Comparison of ENCODE assay signal across 8 mouse cellular contexts in genomic region chr1:74285212-74286010, GRCm38 (mm10). TPM values are rescaled to one million over a fixed set of nuclear protein-coding genes. Genes with fewer than 3 reads are reported as not detected.
DNase-seq lines count a peak whose midpoint lies in the region; ATAC-seq and TF ChIP-seq lines count a peak whose summit lies in the region.

No protein-coding gene starts in this region.

- H3K9ac ChIP-seq in hindbrain, embryonic 13.5 days = peak overlapping the region; percentile 79
- peak overlapping the region; percentile 56 for H3K9ac ChIP-seq in midbrain, embryonic 15.5 days

- peak overlapping the region; percentile 77 for H3K4me2 ChIP-seq in hindbrain, embryonic 13.5 days
- H3K4me2 ChIP-seq in midbrain, embryonic 15.5 days = peak overlapping the region; percentile 74

- TF ChIP-seq CTCF in gastrocnemius, adult 2 months (IDR thresholded peaks at IDR 0.05) = no peak
- TF ChIP-seq CTCF in thymus, adult 2 months (IDR thresholded peaks at IDR 0.05; ENCODE audit: borderline replicate concordance, control insufficient read depth, extremely low read depth, insufficient read depth, low read length, poor library complexity) = no peak

- no peak for DNase-seq in gastrocnemius, adult 2 months
- DNase-seq in gastrocnemius, postnatal 25 days = no peak
- no peak for DNase-seq in thymus, adult 2 months
- DNase-seq in thymus, postnatal 10 days (ENCODE audit: low spot score in 2 of 2) = no peak
- no peak for DNase-seq in layer of hippocampus, postnatal 36 days
- no peak for DNase-seq in gastrocnemius, postnatal 14 days

- H3K36me3 ChIP-seq in thymus, adult 2 months (ENCODE audit: control insufficient read depth, insufficient read depth, low read length) = no peaks in the 10 kb centered on the region
- peaks cover 44% of the 10 kb centered on the region for H3K36me3 ChIP-seq in hindbrain, embryonic 13.5 days
- peaks cover 21% of the 10 kb centered on the region for H3K36me3 ChIP-seq in midbrain, embryonic 15.5 days (replicated peaks)

- intact Hi-C loops in gastrocnemius, adult 2 months (cut with DNase I) = loop anchor here (2.0 to 10.0 kb wide), 3 partner anchors 49 to 299 kb away; partner anchors contain the start of genes Arpc2, Bcs1l and Zfp142
- intact Hi-C loops in gastrocnemius, postnatal 14 days (cut with DNase I; ENCODE audit: low total_unique reads) = loop anchor here (10.0 kb wide), 1 partner anchor 169 kb away; no protein-coding TSS in a partner anchor

- peaks cover 9% of the 10 kb centered on the region for H3K4me1 ChIP-seq in thymus, adult 2 months (replicated peaks; ENCODE audit: control insufficient read depth, insufficient read depth, low read length)
- peaks cover 44% of the 10 kb centered on the region for H3K4me1 ChIP-seq in hindbrain, embryonic 13.5 days (replicated peaks)
- H3K4me1 ChIP-seq in midbrain, embryonic 15.5 days = peaks cover 23% of the 10 kb centered on the region

- 7% methylated on average over 23 of the region's 23 CpGs for WGBS in thymus, adult 2 months
- WGBS in hindbrain, embryonic 13.5 days = 4% methylated on average over 23 of the region's 23 CpGs
- 4% methylated on average over 23 of the region's 23 CpGs for WGBS in midbrain, embryonic 15.5 days

- TF ChIP-seq POLR2A in thymus, adult 2 months (IDR thresholded peaks at IDR 0.05; ENCODE audit: control insufficient read depth, extremely low read depth, insufficient read depth, low read length, poor library complexity) = no peak

- no peaks in the 10 kb centered on the region for H3K27me3 ChIP-seq in thymus, adult 2 months (ENCODE audit: control insufficient read depth, insufficient read depth, low read length)
- H3K27me3 ChIP-seq in hindbrain, embryonic 13.5 days = no peaks in the 10 kb centered on the region
- H3K27me3 ChIP-seq in midbrain, embryonic 15.5 days (replicated peaks) = no peaks in the 10 kb centered on the region

- no peaks in the 10 kb centered on the region for H3K9me3 ChIP-seq in hindbrain, embryonic 13.5 days
- H3K9me3 ChIP-seq in midbrain, embryonic 15.5 days = no peaks in the 10 kb centered on the region

- H3K4me3 ChIP-seq in gastrocnemius, adult 2 months = peak overlapping the region; percentile 79
- H3K4me3 ChIP-seq in thymus, adult 2 months (ENCODE audit: control insufficient read depth, insufficient read depth, low read length) = peak overlapping the region; percentile 59
- H3K4me3 ChIP-seq in hindbrain, embryonic 13.5 days = peak overlapping the region; percentile 78
- peak overlapping the region; percentile 95 for H3K4me3 ChIP-seq in midbrain, embryonic 15.5 days

- no peak for ATAC-seq in hindbrain, embryonic 13.5 days (ENCODE audit: low FRiP score)
- ATAC-seq in midbrain, embryonic 15.5 days (replicated peaks) = no peak; the same call in 1 of the 2 replicates

- H3K27ac ChIP-seq in gastrocnemius, adult 2 months = peak overlapping the region; percentile 79
- no peak overlapping the region for H3K27ac ChIP-seq in thymus, adult 2 months (ENCODE audit: control insufficient read depth, insufficient read depth, low read length)
- peak overlapping the region; percentile 68 for H3K27ac ChIP-seq in hindbrain, embryonic 13.5 days
- H3K27ac ChIP-seq in midbrain, embryonic 15.5 days = peak overlapping the region; percentile 18; the same call in 1 of the 2 replicates

RNA-seq across cellular contexts. Expression of gene Pnkd, which starts 0.7 kb away (rescaled TPM):
- total RNA-seq in gastrocnemius, adult 2 months (2021) = 10 to 100 TPM; 45.4 to 70.5 TPM
- 10 to 100 TPM; 56.7 to 58.0 TPM for total RNA-seq in gastrocnemius, postnatal 25 days (2021)
- polyA plus RNA-seq in thymus, adult 2 months (2012; rRNA removed) = 41.1 and 50.1 TPM in 2 replicates
- polyA plus RNA-seq in hindbrain, embryonic 13.5 days (2015; fragmentation: Nextera tagmentation; extraction: Ambion mirVana) = 98.2 and 102 TPM in 2 replicates
- polyA plus RNA-seq in midbrain, embryonic 15.5 days (2015; fragmentation: Nextera tagmentation; extraction: Ambion mirVana) = 114 and 117 TPM in 2 replicates
- total RNA-seq in layer of hippocampus, postnatal 36 days (2021) = 100 to 1,000 TPM; 168 to 188 TPM
- 10 to 100 TPM; 59.8 to 72.1 TPM for total RNA-seq in gastrocnemius, postnatal 14 days (2021)

RNA-seq across cellular contexts. Expression of gene Aamp, which starts 0.9 kb away (rescaled TPM):
- 10 to 100 TPM; 69.4 to 76.1 TPM for total RNA-seq in gastrocnemius, adult 2 months (2021)
- 10 to 100 TPM; 63.6 to 65.8 TPM for total RNA-seq in gastrocnemius, postnatal 25 days (2021)
- 183 and 201 TPM in 2 replicates for polyA plus RNA-seq in thymus, adult 2 months (2012; rRNA removed)
- 199 and 206 TPM in 2 replicates for polyA plus RNA-seq in hindbrain, embryonic 13.5 days (2015; fragmentation: Nextera tagmentation; extraction: Ambion mirVana)
- polyA plus RNA-seq in midbrain, embryonic 15.5 days (2015; fragmentation: Nextera tagmentation; extraction: Ambion mirVana) = 217 and 229 TPM in 2 replicates
- total RNA-seq in layer of hippocampus, postnatal 36 days (2021) = 100 to 1,000 TPM; 148 to 159 TPM
- total RNA-seq in gastrocnemius, postnatal 14 days (2021) = 10 to 100 TPM; 76.7 to 77.5 TPM

RNA-seq across cellular contexts. Expression of gene Gpbar1, which starts 7.1 kb away (rescaled TPM):
- not detected for total RNA-seq in gastrocnemius, adult 2 months (2021)
- not detected for total RNA-seq in gastrocnemius, postnatal 25 days (2021)
- polyA plus RNA-seq in thymus, adult 2 months (2012; rRNA removed) = 0.40 and 1.3 TPM in 2 replicates
- polyA plus RNA-seq in hindbrain, embryonic 13.5 days (2015; fragmentation: Nextera tagmentation; extraction: Ambion mirVana) = 0.42 TPM in 1 of 2 replicates, not detected in the other
- 0.15 and 0.17 TPM in 2 replicates for polyA plus RNA-seq in midbrain, embryonic 15.5 days (2015; fragmentation: Nextera tagmentation; extraction: Ambion mirVana)
- total RNA-seq in layer of hippocampus, postnatal 36 days (2021) = not detected
- total RNA-seq in gastrocnemius, postnatal 14 days (2021) = not detected

RNA-seq across cellular contexts. Expression of gene Tmbim1, which starts 20.0 kb away (rescaled TPM):
- total RNA-seq in gastrocnemius, adult 2 months (2021) = 10 to 100 TPM; 35.2 to 35.4 TPM
- 10 to 100 TPM; 28.5 to 36.6 TPM for total RNA-seq in gastrocnemius, postnatal 25 days (2021)
- polyA plus RNA-seq in thymus, adult 2 months (2012; rRNA removed) = 55.5 and 69.2 TPM in 2 replicates
- polyA plus RNA-seq in hindbrain, embryonic 13.5 days (2015; fragmentation: Nextera tagmentation; extraction: Ambion mirVana) = 7.8 and 8.6 TPM in 2 replicates
- 7.5 and 9.4 TPM in 2 replicates for polyA plus RNA-seq in midbrain, embryonic 15.5 days (2015; fragmentation: Nextera tagmentation; extraction: Ambion mirVana)
- total RNA-seq in layer of hippocampus, postnatal 36 days (2021) = 10 to 100 TPM; 25.1 to 25.4 TPM
- total RNA-seq in gastrocnemius, postnatal 14 days (2021) = 10 to 100 TPM; 32.4 to 39.8 TPM

RNA-seq across cellular contexts. Expression of gene Arpc2, which starts 49.5 kb away (rescaled TPM):
- total RNA-seq in gastrocnemius, adult 2 months (2021) = 10 to 100 TPM; 58.8 to 78.5 TPM
- total RNA-seq in gastrocnemius, postnatal 25 days (2021) = 10 to 100 TPM; 62.7 to 70.6 TPM
- 263 and 279 TPM in 2 replicates for polyA plus RNA-seq in thymus, adult 2 months (2012; rRNA removed)
- polyA plus RNA-seq in hindbrain, embryonic 13.5 days (2015; fragmentation: Nextera tagmentation; extraction: Ambion mirVana) = 390 and 405 TPM in 2 replicates
- polyA plus RNA-seq in midbrain, embryonic 15.5 days (2015; fragmentation: Nextera tagmentation; extraction: Ambion mirVana) = 396 and 398 TPM in 2 replicates
- 100 to 1,000 TPM; 394 to 402 TPM for total RNA-seq in layer of hippocampus, postnatal 36 days (2021)
- 10 to 100 TPM; 75.2 to 85.6 TPM for total RNA-seq in gastrocnemius, postnatal 14 days (2021)
